Comparison of ENCODE assay signal across 8 mouse cellular contexts in the genomic region with DNA sequence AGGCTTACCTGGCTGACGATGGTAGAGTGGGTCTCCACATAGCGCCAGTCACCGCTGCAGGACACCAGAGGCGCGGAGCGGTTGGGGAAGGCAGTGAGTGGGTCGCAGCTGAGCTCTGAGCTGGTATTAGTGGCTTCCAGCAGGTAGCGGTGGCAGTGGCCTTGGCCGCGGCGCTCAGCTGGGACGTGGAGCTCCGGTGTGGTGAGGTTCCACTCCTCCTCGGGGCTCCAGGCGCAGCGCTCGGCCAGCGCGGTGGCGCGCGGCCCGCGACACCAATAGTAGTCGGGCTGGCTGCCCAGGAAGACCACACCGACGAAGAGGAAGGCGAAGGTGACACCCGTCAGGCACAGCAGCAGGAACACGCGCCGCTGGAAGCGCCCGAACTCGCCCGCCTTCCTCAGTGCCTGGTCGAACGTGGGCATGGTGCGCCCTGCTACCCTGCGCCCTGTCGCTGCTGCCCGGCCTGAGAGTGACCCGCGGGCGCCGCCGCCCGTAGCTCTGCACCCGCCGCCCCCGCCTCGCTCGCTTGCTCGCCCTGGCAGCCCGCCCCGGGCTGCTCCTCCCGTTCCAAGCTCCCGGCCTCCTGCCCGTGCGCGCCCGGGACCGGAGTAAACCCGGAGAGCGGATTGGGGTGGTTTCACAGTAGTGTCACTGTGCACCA. TPM values are rescaled to one million over a fixed set of nuclear protein-coding genes. Genes with fewer than 3 reads are reported as not detected.
DNase-seq lines count a peak whose midpoint lies in the region; ATAC-seq and TF ChIP-seq lines count a peak whose summit lies in the region.

No protein-coding gene starts in this region.

- peaks cover 84% of the 10 kb centered on the region for H3K27me3 ChIP-seq in heart, embryonic 13.5 days (replicated peaks)
- H3K27me3 ChIP-seq in kidney, postnatal 0 days (ENCODE audit: insufficient read depth, low read length) = peaks cover 34% of the 10 kb centered on the region

- DNase-seq in cerebellum, postnatal 10 days = peak; percentile 35
- no peak for DNase-seq in cerebellum, adult 11-12 months
- DNase-seq in embryo, embryonic 9.5 days (ENCODE audit: extremely low spot score) = peak; percentile 20
- no peak for DNase-seq in kidney, postnatal 0 days (ENCODE audit: low spot score)
- peak; percentile 25 for DNase-seq in thymus, postnatal 25 days
- no peak for DNase-seq in cerebellum, postnatal 4 days (ENCODE audit: low spot score in 2 of 2)

- peaks cover 5% of the 10 kb centered on the region; the same call in 1 of the 2 replicates for H3K4me1 ChIP-seq in heart, embryonic 13.5 days
- H3K4me1 ChIP-seq in kidney, postnatal 0 days (replicated peaks; ENCODE audit: insufficient read depth, low read length) = no peaks in the 10 kb centered on the region; the same call in 1 of the 2 replicates

- no peaks in the 10 kb centered on the region for H3K9me3 ChIP-seq in heart, embryonic 13.5 days
- no peaks in the 10 kb centered on the region for H3K9me3 ChIP-seq in kidney, postnatal 0 days (replicated peaks; ENCODE audit: low read length)

- H3K36me3 ChIP-seq in heart, embryonic 13.5 days = no peaks in the 10 kb centered on the region
- no peaks in the 10 kb centered on the region for H3K36me3 ChIP-seq in kidney, postnatal 0 days (ENCODE audit: insufficient read depth, low read length)

- H3K27ac ChIP-seq in heart, embryonic 13.5 days (replicated peaks) = no peak overlapping the region
- no peak overlapping the region for H3K27ac ChIP-seq in kidney, postnatal 0 days

- ATAC-seq in heart, embryonic 13.5 days (ENCODE audit: extremely low read depth, insufficient number of reproducible peaks, low FRiP score, low TSS enrichment) = no peak; the same call in 1 of the 2 replicates
- no peak; the same call in 1 of the 2 replicates for ATAC-seq in kidney, postnatal 0 days (replicated peaks; ENCODE audit: low FRiP score, low read depth)
- ATAC-seq in megakaryocyte, adult 5-6 weeks (ENCODE audit: poor library complexity, severe bottlenecking) = peak; percentile 33

- TF ChIP-seq CTCF in kidney, postnatal 0 days (IDR thresholded peaks at IDR 0.05; ENCODE audit: low read depth) = no peak

- peak overlapping the region; percentile 58 for H3K4me3 ChIP-seq in heart, embryonic 13.5 days
- peak overlapping the region; percentile 37 for H3K4me3 ChIP-seq in kidney, postnatal 0 days (replicated peaks; ENCODE audit: low read depth, low read length)

- peak overlapping the region; percentile 61 for H3K9ac ChIP-seq in heart, embryonic 13.5 days
- H3K9ac ChIP-seq in kidney, postnatal 0 days (ENCODE audit: low read depth, low read length) = no peak overlapping the region

- H3K4me2 ChIP-seq in heart, embryonic 13.5 days = peak overlapping the region; percentile 81
- H3K4me2 ChIP-seq in kidney, postnatal 0 days (ENCODE audit: low read length) = peak overlapping the region; percentile 67

- 2% methylated on average over 65 of the region's 65 CpGs for WGBS in heart, embryonic 13.5 days
- 1% methylated on average over 64 of the region's 65 CpGs for WGBS in kidney, postnatal 0 days

RNA-seq across cellular contexts. Expression of a gene that starts 0.5 kb away (rescaled TPM):
- 0.10 and 0.36 TPM in 2 replicates for polyA plus RNA-seq in heart, embryonic 13.5 days (2015; fragmentation: Nextera tagmentation; extraction: Ambion mirVana)
- polyA plus RNA-seq in kidney, postnatal 0 days (2015; fragmentation: Nextera tagmentation; extraction: Ambion mirVana) = 0.57 and 0.68 TPM in 2 replicates
- 0.62 and 1.0 TPM in 2 replicates for total RNA-seq in megakaryocyte, adult 5-6 weeks (2015)
- total RNA-seq in megakaryocyte, adult 5-6 weeks (2017) = 0.37 and 1.2 TPM in 2 replicates

Comparison
In these comparisons a context has a peak if more than half of its experiments do, and no peak if none do; other contexts are left out.
1. DNase-seq: peak in cerebellum, postnatal 10 days (2 of 2), embryo, embryonic 9.5 days (single experiment) and thymus, postnatal 25 days (single experiment); none in cerebellum, adult 11-12 months (single experiment), kidney, postnatal 0 days (single experiment) and cerebellum, postnatal 4 days (0 of 2).